In the genomic region with DNA sequence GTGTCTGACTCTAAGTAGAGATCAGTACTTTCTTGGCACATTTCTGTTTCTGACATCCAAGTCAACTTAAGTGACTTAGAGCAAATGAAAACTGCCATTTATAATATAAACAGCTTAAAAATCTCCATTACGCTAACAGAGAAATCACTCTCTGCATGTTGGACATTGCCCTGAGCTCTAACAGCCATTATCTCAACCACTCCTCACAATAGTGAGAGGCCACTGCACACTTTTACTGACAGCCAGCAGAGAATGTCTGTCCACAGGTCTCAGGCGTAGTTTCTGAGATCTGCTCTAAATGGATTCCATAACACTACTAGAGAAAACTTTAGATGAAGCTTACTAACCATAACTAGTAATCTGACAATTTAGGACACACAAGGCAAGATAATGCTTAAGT, we compare ENCODE assay signal across 23 mouse cellular contexts. TPM values are rescaled to one million over a fixed set of nuclear protein-coding genes. Genes with fewer than 3 reads are reported as not detected.
DNase-seq lines count a peak whose midpoint lies in the region; ATAC-seq and TF ChIP-seq lines count a peak whose summit lies in the region.
"Had no signal": no experiment of that assay in that cellular context is flagged by ENCODE, and none has a peak within 500 bp of the region (broad histone marks: within the 10 kb centered on the region; RNA-seq: fewer than 3 reads in every experiment).

No protein-coding gene starts in this region.

- H3K27me3 ChIP-seq in heart, embryonic 13.5 days (replicated peaks), result no peaks in the 10 kb centered on the region
- no peaks in the 10 kb centered on the region for H3K27me3 ChIP-seq in intestine, embryonic 15.5 days (replicated peaks)
- no peaks in the 10 kb centered on the region for H3K27me3 ChIP-seq in intestine, postnatal 0 days (replicated peaks; ENCODE audit: control insufficient read depth, insufficient read depth, low read length)
- no peaks in the 10 kb centered on the region for H3K27me3 ChIP-seq in intestine, embryonic 16.5 days (replicated peaks; ENCODE audit: control insufficient read depth, insufficient read depth, low read length)
- H3K27me3 ChIP-seq: CH12.LX, Patski had no signal

- no peak overlapping the region for H3K9ac ChIP-seq in heart, embryonic 13.5 days
- no peak overlapping the region for H3K9ac ChIP-seq in intestine, embryonic 15.5 days
- H3K9ac ChIP-seq in intestine, postnatal 0 days (ENCODE audit: low read depth, low read length), result no peak overlapping the region
- no peak overlapping the region for H3K9ac ChIP-seq in intestine, embryonic 16.5 days (ENCODE audit: low read depth, low read length)

- peaks cover 12% of the 10 kb centered on the region for H3K4me1 ChIP-seq in heart, embryonic 13.5 days
- no peaks in the 10 kb centered on the region for H3K4me1 ChIP-seq in intestine, embryonic 15.5 days (replicated peaks)
- no peaks in the 10 kb centered on the region for H3K4me1 ChIP-seq in intestine, postnatal 0 days (replicated peaks; ENCODE audit: control insufficient read depth, insufficient read depth, low read length)
- no peaks in the 10 kb centered on the region for H3K4me1 ChIP-seq in intestine, embryonic 16.5 days (ENCODE audit: control insufficient read depth, insufficient read depth, low read length)

- no peak for TF ChIP-seq CTCF in intestine, postnatal 0 days (IDR thresholded peaks at IDR 0.05; ENCODE audit: low read depth)

- 47% methylated on average over 2 of the region's 2 CpGs for WGBS in heart, embryonic 13.5 days
- WGBS in intestine, embryonic 15.5 days, result 66% methylated on average over 2 of the region's 2 CpGs
- WGBS in intestine, postnatal 0 days, result 43% methylated on average over 2 of the region's 2 CpGs
- 57% methylated on average over 2 of the region's 2 CpGs for WGBS in intestine, embryonic 16.5 days

- 0 out of 2 replicates have a peak overlapping the region, but pooled peaks have one; percentile 29 for H3K27ac ChIP-seq in heart, embryonic 13.5 days (replicated peaks)
- no peak overlapping the region for H3K27ac ChIP-seq in intestine, embryonic 15.5 days
- H3K27ac ChIP-seq in intestine, postnatal 0 days (ENCODE audit: low read depth, low read length), result no peak overlapping the region
- H3K27ac ChIP-seq in intestine, embryonic 16.5 days (ENCODE audit: low read length), result no peak overlapping the region

- ATAC-seq in heart, embryonic 13.5 days (ENCODE audit: extremely low read depth, insufficient number of reproducible peaks, low FRiP score, low TSS enrichment), result no peak
- ATAC-seq in intestine, embryonic 15.5 days, result peak; percentile 69; the same call in 1 of the 2 replicates
- ATAC-seq in intestine, postnatal 0 days, result no peak
- peak; percentile 72 for ATAC-seq in intestine, embryonic 16.5 days
- ATAC-seq: activated CD4-positive, CD25-positive, alpha-beta regulatory T cell, adult 4 months; CD4-positive, CD25-positive, alpha-beta regulatory T cell, adult 4 months; Patski had no signal

- H3K9me3 ChIP-seq in heart, embryonic 13.5 days, result no peaks in the 10 kb centered on the region
- no peaks in the 10 kb centered on the region for H3K9me3 ChIP-seq in intestine, embryonic 15.5 days
- H3K9me3 ChIP-seq in intestine, postnatal 0 days (ENCODE audit: control insufficient read depth), result no peaks in the 10 kb centered on the region
- H3K9me3 ChIP-seq in intestine, embryonic 16.5 days (ENCODE audit: control insufficient read depth, low read length), result no peaks in the 10 kb centered on the region
- H3K9me3 ChIP-seq: G1E had no signal

- no peak for DNase-seq in heart, adult 9 months (ENCODE audit: low spot score in 2 of 2)
- no peak for DNase-seq in urinary bladder, postnatal 10 days (ENCODE audit: low spot score)
- DNase-seq: adrenal gland, adult 2 months; adrenal gland, adult 8-10 months; adrenal gland, postnatal 10 days; adrenal gland, postnatal 14 days; adrenal gland, postnatal 25 days; adrenal gland, postnatal 36 days; B cell, adult 2 months; cerebellum, adult 11 months; cerebellum, adult 11-12 months; cerebellum, adult 18-20 months had no signal

- peaks cover 9% of the 10 kb centered on the region for H3K36me3 ChIP-seq in heart, embryonic 13.5 days
- H3K36me3 ChIP-seq in intestine, embryonic 15.5 days, result no peaks in the 10 kb centered on the region
- 0 out of 2 replicates have a peak, but pooled peaks cover 5% of the 10 kb centered on the region for H3K36me3 ChIP-seq in intestine, postnatal 0 days (ENCODE audit: control insufficient read depth, insufficient read depth)
- no peaks in the 10 kb centered on the region for H3K36me3 ChIP-seq in intestine, embryonic 16.5 days (ENCODE audit: control insufficient read depth, insufficient read depth, low read length)

- no peak overlapping the region for H3K4me3 ChIP-seq in heart, embryonic 13.5 days
- no peak overlapping the region for H3K4me3 ChIP-seq in intestine, embryonic 15.5 days (replicated peaks)
- H3K4me3 ChIP-seq in intestine, postnatal 0 days (ENCODE audit: low read depth, low read length), result no peak overlapping the region
- H3K4me3 ChIP-seq in intestine, embryonic 16.5 days (ENCODE audit: low read length), result no peak overlapping the region

- H3K4me2 ChIP-seq in heart, embryonic 13.5 days, result no peak overlapping the region
- H3K4me2 ChIP-seq in intestine, embryonic 15.5 days (replicated peaks), result no peak overlapping the region
- no peak overlapping the region for H3K4me2 ChIP-seq in intestine, postnatal 0 days (replicated peaks; ENCODE audit: low read depth)
- no peak overlapping the region for H3K4me2 ChIP-seq in intestine, embryonic 16.5 days (ENCODE audit: low read depth, low read length)

RNA-seq across cellular contexts. Expression of gene 1700019A02Rik, which starts 16.5 kb away (rescaled TPM):
- not detected in 2 replicates for polyA plus RNA-seq in heart, embryonic 13.5 days (2015; fragmentation: Nextera tagmentation; extraction: Ambion mirVana)
- not detected in 2 replicates for polyA plus RNA-seq in intestine, embryonic 15.5 days (2015; fragmentation: Nextera tagmentation; extraction: Ambion mirVana)
- not detected in 2 replicates for polyA plus RNA-seq in intestine, postnatal 0 days (2015; fragmentation: Nextera tagmentation; extraction: Ambion mirVana)
- polyA plus RNA-seq in intestine, embryonic 16.5 days (2015; fragmentation: Nextera tagmentation; extraction: Ambion mirVana), result not detected in 2 replicates
- polyA plus RNA-seq: activated CD4-positive, CD25-positive, alpha-beta regulatory T cell, adult 4 months; adrenal gland, adult 2 months; brain, embryonic 14.5 days; C2C12; CD4-positive, CD25-positive, alpha-beta regulatory T cell, adult 4 months; G1E; Patski had no signal

Comparison
In these comparisons a context has a peak if more than half of its experiments do, and no peak if none do; other contexts are left out.
1. ATAC-seq: peak in intestine, embryonic 15.5 days (single experiment) and intestine, embryonic 16.5 days (single experiment); none in heart, embryonic 13.5 days (single experiment) and intestine, postnatal 0 days (single experiment).